In genomic region chr2:26485278-26485677, GRCm38 (mm10) we compare ENCODE assay signal across 9 mouse cellular contexts. TPM values are rescaled to one million over a fixed set of nuclear protein-coding genes. Genes with fewer than 3 reads are reported as not detected.
A peak's percentile ranks its signal among the peaks of the same experiment; 100 is the strongest.
DNase-seq lines count a peak whose midpoint lies in the region; TF ChIP-seq lines count a peak whose summit lies in the region.
"Had no signal": no experiment of that assay in that cellular context is flagged by ENCODE, and none has a peak within 500 bp of the region (broad histone marks: within the 10 kb centered on the region; RNA-seq: fewer than 3 reads in every experiment).

No protein-coding gene starts in this region.

- intact Hi-C loops in gastrocnemius, adult 2 months (cut with DNase I): no loop called here

- H3K36me3 ChIP-seq in midbrain, embryonic 10.5 days: peaks cover 52% of the 10 kb centered on the region
- H3K36me3 ChIP-seq in thymus, adult 2 months (ENCODE audit: control insufficient read depth, insufficient read depth, low read length): peaks cover 17% of the 10 kb centered on the region

- no peaks in the 10 kb centered on the region for H3K27me3 ChIP-seq in midbrain, embryonic 10.5 days (ENCODE audit: low read depth, poor library complexity, severe bottlenecking)
- no peaks in the 10 kb centered on the region for H3K27me3 ChIP-seq in thymus, adult 2 months (ENCODE audit: control insufficient read depth, insufficient read depth, low read length)
- H3K27me3 ChIP-seq: liver, embryonic 15.5 days had no signal

- DNase-seq in gastrocnemius, adult 2 months: no peak
- no peak for DNase-seq in gastrocnemius, adult 18-20 months (ENCODE audit: low spot score)
- peak; percentile 26 for DNase-seq in right cerebral cortex, postnatal 4 days
- DNase-seq in right cerebral cortex, postnatal 14 days: no peak
- DNase-seq in midbrain, embryonic 10.5 days (ENCODE audit: low spot score): no peak
- no peak for DNase-seq in spleen, adult 12 weeks (ENCODE audit: low spot score)
- DNase-seq in thymus, adult 2 months: no peak
- DNase-seq in right cerebral cortex, adult 2 months (ENCODE audit: low spot score in 2 of 2): no peak

- no peak for TF ChIP-seq CTCF in gastrocnemius, adult 2 months (IDR thresholded peaks at IDR 0.05)
- TF ChIP-seq CTCF in thymus, adult 2 months (IDR thresholded peaks at IDR 0.05; ENCODE audit: borderline replicate concordance, control insufficient read depth, extremely low read depth, insufficient read depth, low read length, poor library complexity): no peak

- peak overlapping the region; percentile 82 for H3K27ac ChIP-seq in gastrocnemius, adult 2 months
- peak overlapping the region; percentile 96 for H3K27ac ChIP-seq in midbrain, embryonic 10.5 days (replicated peaks)
- no peak overlapping the region for H3K27ac ChIP-seq in thymus, adult 2 months (ENCODE audit: control insufficient read depth, insufficient read depth, low read length)
- H3K27ac ChIP-seq: liver, embryonic 15.5 days had no signal

- no peaks in the 10 kb centered on the region for H3K9me3 ChIP-seq in midbrain, embryonic 10.5 days (replicated peaks)
- H3K9me3 ChIP-seq: liver, embryonic 15.5 days had no signal

- no peak overlapping the region for H3K4me3 ChIP-seq in gastrocnemius, adult 2 months
- H3K4me3 ChIP-seq in midbrain, embryonic 10.5 days: peak overlapping the region; percentile 45
- H3K4me3 ChIP-seq in thymus, adult 2 months (ENCODE audit: control insufficient read depth, insufficient read depth, low read length): no peak overlapping the region
- H3K4me3 ChIP-seq: liver, embryonic 15.5 days had no signal

- no peak for TF ChIP-seq POLR2A in thymus, adult 2 months (IDR thresholded peaks at IDR 0.05; ENCODE audit: control insufficient read depth, extremely low read depth, insufficient read depth, low read length, poor library complexity)

- H3K4me1 ChIP-seq in midbrain, embryonic 10.5 days: peaks cover 86% of the 10 kb centered on the region
- H3K4me1 ChIP-seq in thymus, adult 2 months (replicated peaks; ENCODE audit: control insufficient read depth, insufficient read depth, low read length): peaks cover 49% of the 10 kb centered on the region

- 83% methylated on average over 9 of the region's 9 CpGs for whole genome bisulfite sequencing in midbrain, embryonic 10.5 days
- WGBS in thymus, adult 2 months: 91% methylated on average over 9 of the region's 9 CpGs

RNA-seq across cellular contexts. Expression of gene Notch1, which starts 31.2 kb away (rescaled TPM):
- total RNA-seq in gastrocnemius, adult 2 months (2021): 10 to 100 TPM in 1 of 2 experiments, 1 to 10 TPM in 1; 6.9 to 11.9 TPM
- 10 to 100 TPM in 1 of 2 experiments, 1 to 10 TPM in 1; 6.1 to 10.0 TPM for total RNA-seq in gastrocnemius, adult 18-20 months (2021)
- 30.1 and 38.3 TPM in 2 replicates for polyA plus RNA-seq in midbrain, embryonic 10.5 days (2016; fragmentation: Nextera tagmentation; extraction: Ambion mirVana)
- polyA plus RNA-seq in thymus, adult 2 months (2012; rRNA removed): 159 and 219 TPM in 2 replicates

RNA-seq across cellular contexts. Expression of gene Sec16a, which starts 40.3 kb away (rescaled TPM):
- total RNA-seq in gastrocnemius, adult 2 months (2021): 10 to 100 TPM; 27.2 to 30.4 TPM
- total RNA-seq in gastrocnemius, adult 18-20 months (2021): 10 to 100 TPM; 23.5 to 24.8 TPM
- 21.4 and 28.7 TPM in 2 replicates for polyA plus RNA-seq in midbrain, embryonic 10.5 days (2016; fragmentation: Nextera tagmentation; extraction: Ambion mirVana)
- 129 and 147 TPM in 2 replicates for polyA plus RNA-seq in thymus, adult 2 months (2012; rRNA removed)
